Mouse (Mus musculus) heart, embryonic 13.5 days (tissue): ENCODE measurements around the gene Rnf212. TPM values are rescaled to one million over a fixed set of nuclear protein-coding genes. Genes with fewer than 3 reads are reported as not detected.

Experiments
- ATAC-seq: fragments of 200-750 bp; cut with Nextera tagmentation; 2 replicates; pipeline ENCODE4 v1.8.0; 2017; ENCODE audit warnings: moderate TSS enrichment; ENCODE audit not compliant: insufficient number of reproducible peaks, low FRiP score, low TSS enrichment; ENCODE audit errors: extremely low read depth
- H3K27ac ChIP-seq: fragments of 300-500 bp; sonication (generic); replicated peaks from 2 replicates; pipeline ENCODE4 v1.5.1; 2015; ENCODE audit warnings: moderate library complexity, mild to moderate bottlenecking, inconsistent platforms
- H3K27me3 ChIP-seq: fragments of 300-500 bp; sonication (generic); replicated peaks from 2 replicates; pipeline ENCODE4 v1.6.1; 2015; ENCODE audit warnings: mild to moderate bottlenecking, inconsistent platforms
- H3K36me3 ChIP-seq: fragments of 300-500 bp; sonication (generic); 2 replicates; pipeline ENCODE4 v1.6.1; 2015; ENCODE audit warnings: mild to moderate bottlenecking, inconsistent platforms
- H3K4me1 ChIP-seq: fragments of 300-500 bp; sonication (generic); 2 replicates; pipeline ENCODE4 v1.6.1; 2015; ENCODE audit warnings: inconsistent platforms
- H3K4me2 ChIP-seq: fragments of 300-500 bp; sonication (generic); 2 replicates; pipeline ENCODE4 v1.6.1; 2015; ENCODE audit warnings: inconsistent platforms, mild to moderate bottlenecking, moderate library complexity
- H3K4me3 ChIP-seq: fragments of 300-500 bp; sonication (generic); 2 replicates; pipeline ENCODE4 v1.5.1; 2015; ENCODE audit warnings: moderate library complexity, mild to moderate bottlenecking, inconsistent platforms
- H3K9ac ChIP-seq: fragments of 300-500 bp; sonication (generic); 2 replicates; pipeline ENCODE4 v1.6.1; 2015; ENCODE audit warnings: inconsistent platforms, mild to moderate bottlenecking, moderate library complexity
- H3K9me3 ChIP-seq: fragments of 300-500 bp; sonication (generic); 2 replicates; pipeline ENCODE4 v1.6.1; 2016; ENCODE audit warnings: inconsistent platforms
- WGBS: fragments of 180-500 bp; shearing (Covaris S2); methylation state at CpG from one replicate; pipeline ENCODE4 v1.1.7; 2015; ENCODE audit warnings: mixed read lengths; 5-methylcytosine and 5-hydroxymethylcytosine counted together
- polyA plus RNA-seq: library from polyadenylated mRNA; unstranded; fragments of >200 nt; fragmentation: Nextera tagmentation; extraction: Ambion mirVana; gene quantifications from 2 replicates; pipeline ENCODE4 v1.2.1, GENCODE M21; 2015

The Rnf212 gene
- polyA plus RNA-seq, 1 experiment from 2014 or later, result 0.29 TPM

GRCm38 (mm10) chr5:108743856-108744255, 30.9 kb downstream of the Rnf212 start:
- no peak overlapping the region for H3K4me3 ChIP-seq
- no peak for ATAC-seq
- H3K36me3 ChIP-seq, result no peaks in the 10 kb centered on the region
- no peaks in the 10 kb centered on the region for H3K27me3 ChIP-seq
- no peak overlapping the region for H3K27ac ChIP-seq
- H3K4me1 ChIP-seq, result no peaks in the 10 kb centered on the region
- WGBS, result 57% methylated on average over 2 of the region's 2 CpGs
- no peaks in the 10 kb centered on the region for H3K9me3 ChIP-seq
- no peak overlapping the region for H3K9ac ChIP-seq
- H3K4me2 ChIP-seq, result no peak overlapping the region

- Histone ChIP-seq H3K27ac (no peak overlapping the region), H3K27me3 (no peaks in the 10 kb centered on the region), H3K36me3 (no peaks in the 10 kb centered on the region), H3K9me3 (no peaks in the 10 kb centered on the region), H3K4me2 (no peak overlapping the region), H3K9ac (no peak overlapping the region), H3K4me3 (no peak overlapping the region), H3K4me1 (no peaks in the 10 kb centered on the region)
- ATAC-seq, result no peak
- 57% methylated on average over 2 of the region's 2 CpGs for WGBS
These were observed 32.2 kb downstream of the Rnf212 start for GRCm38 (mm10) chr5:108742596-108742995.

DNA sequence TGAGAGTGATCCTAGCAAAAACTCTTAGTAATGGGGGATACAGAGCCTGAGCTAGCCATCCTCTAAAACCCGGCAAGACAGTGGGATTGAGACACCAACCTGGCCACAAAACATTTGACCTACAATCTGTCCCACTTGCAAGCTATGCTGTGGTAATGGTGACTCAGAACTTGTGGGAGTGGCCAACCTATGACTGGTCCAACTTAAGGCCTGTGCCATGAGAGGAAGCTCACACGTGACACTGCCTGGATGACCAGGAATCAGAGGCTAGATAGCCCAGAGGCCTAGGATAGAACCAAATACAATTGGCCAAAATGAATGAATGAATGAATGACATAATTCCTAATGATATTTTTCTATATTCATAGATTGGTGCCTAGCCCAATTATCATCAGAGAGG, 32.9 kb downstream of the Rnf212 start:
- Histone ChIP-seq H3K9me3 (no peaks in the 10 kb centered on the region), H3K27me3 (no peaks in the 10 kb centered on the region), H3K4me1 (no peaks in the 10 kb centered on the region), H3K27ac (no peak overlapping the region), H3K36me3 (no peaks in the 10 kb centered on the region), H3K4me3 (no peak overlapping the region), H3K4me2 (no peak overlapping the region), H3K9ac (no peak overlapping the region)
- 59% methylated on average over 2 of the region's 2 CpGs for WGBS
- ATAC-seq, result no peak

DNA sequence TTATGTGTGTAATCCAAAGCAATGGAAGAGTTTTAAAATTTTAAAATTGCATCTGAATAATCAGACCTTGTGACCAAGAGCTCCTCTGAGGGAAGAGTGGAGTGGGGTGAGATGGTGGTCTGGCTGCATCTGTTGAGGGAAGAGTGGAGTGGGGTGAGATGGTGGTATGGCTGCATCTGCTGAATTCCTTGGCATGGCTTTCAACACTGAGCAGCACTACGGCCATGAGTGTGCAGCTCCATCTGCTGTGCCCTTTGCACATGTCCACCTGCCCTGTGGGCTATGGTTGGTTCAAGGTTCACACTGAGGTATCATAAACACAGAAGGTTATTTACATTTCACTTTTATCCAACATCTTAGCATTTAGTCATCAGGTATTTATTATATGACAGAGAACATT, 47.4 kb downstream of the Rnf212 start:
- peaks cover 4% of the 10 kb centered on the region; the same call in 1 of the 2 replicates for H3K4me1 ChIP-seq
- 86% methylated on average over 1 of the region's 1 CpGs for WGBS
- H3K4me3 ChIP-seq, result no peak overlapping the region
- no peaks in the 10 kb centered on the region for H3K36me3 ChIP-seq
- no peak overlapping the region for H3K27ac ChIP-seq
- no peaks in the 10 kb centered on the region for H3K27me3 ChIP-seq
- no peak overlapping the region for H3K4me2 ChIP-seq
- no peak overlapping the region for H3K9ac ChIP-seq
- no peak for ATAC-seq
- H3K9me3 ChIP-seq, result no peaks in the 10 kb centered on the region

DNA sequence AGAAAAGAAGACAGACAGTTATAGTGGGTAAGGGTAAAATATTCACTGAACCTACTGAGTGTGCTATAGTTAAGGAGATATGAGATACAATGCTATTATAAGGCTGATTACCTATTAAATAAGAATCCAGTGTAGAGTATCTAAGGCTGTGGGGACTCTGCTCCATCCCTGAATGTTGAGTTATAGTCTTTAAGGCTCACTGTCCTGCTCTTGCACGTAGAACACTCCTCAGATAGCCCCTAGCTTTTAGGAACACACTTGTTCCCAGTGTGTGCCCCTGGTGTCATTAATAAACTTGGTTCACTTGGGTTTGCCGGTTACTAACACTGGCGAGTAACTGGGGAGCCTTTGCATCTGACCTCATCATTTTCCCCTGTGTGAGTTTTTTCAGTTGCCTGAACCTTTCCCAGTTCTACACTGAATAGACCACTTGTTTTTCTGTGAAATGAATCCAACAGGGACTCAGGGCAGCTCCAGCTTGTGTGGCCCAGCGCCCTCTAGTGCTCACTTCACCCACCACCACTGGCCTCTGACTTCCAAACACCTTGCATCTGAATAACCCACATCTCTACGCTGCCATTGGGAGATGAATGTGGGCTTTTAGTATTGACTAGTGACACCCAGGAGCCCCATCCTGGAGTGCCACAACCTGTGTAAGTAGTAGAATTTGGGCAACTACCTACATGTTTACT, 48.1 kb downstream of the Rnf212 start:
- H3K9ac ChIP-seq, result no peak overlapping the region
- H3K4me3 ChIP-seq, result no peak overlapping the region
- H3K27me3 ChIP-seq, result no peaks in the 10 kb centered on the region
- H3K9me3 ChIP-seq, result no peaks in the 10 kb centered on the region
- peaks cover 4% of the 10 kb centered on the region; the same call in 1 of the 2 replicates for H3K4me1 ChIP-seq
- no peak overlapping the region for H3K27ac ChIP-seq
- WGBS, result 23% methylated on average over 5 of the region's 5 CpGs
- no peaks in the 10 kb centered on the region for H3K36me3 ChIP-seq
- no peak overlapping the region for H3K4me2 ChIP-seq
- no peak for ATAC-seq

GRCm38 (mm10) chr5:108724006-108724405, 50.8 kb downstream of the Rnf212 start:
- Histone ChIP-seq H3K9ac (no peak overlapping the region), H3K9me3 (no peaks in the 10 kb centered on the region), H3K4me1 (peaks cover 11% of the 10 kb centered on the region), H3K36me3 (no peaks in the 10 kb centered on the region), H3K27me3 (no peaks in the 10 kb centered on the region), H3K27ac (no peak overlapping the region), H3K4me2 (no peak overlapping the region), H3K4me3 (no peak overlapping the region)
- no peak for ATAC-seq
- 24% methylated on average over 2 of the region's 2 CpGs for WGBS

DNA sequence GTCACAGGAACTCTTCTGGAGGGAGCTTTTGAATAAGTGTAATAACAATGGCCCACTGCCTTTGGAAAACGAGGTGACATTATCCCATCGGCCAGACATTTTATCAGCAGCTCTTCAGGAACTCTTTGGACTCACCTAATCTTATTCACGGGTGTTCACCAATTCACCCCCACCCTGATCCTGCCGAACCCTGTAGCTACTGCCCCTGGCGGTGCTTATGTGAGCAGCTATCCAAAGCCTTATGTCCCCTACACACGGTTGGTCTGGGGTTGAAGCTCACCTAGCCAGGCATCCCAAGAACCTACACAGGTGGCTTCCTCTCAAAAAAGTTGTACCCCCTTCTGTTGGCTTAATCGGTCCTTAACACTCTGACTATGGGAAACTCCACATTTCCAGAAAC, 55.0 kb downstream of the Rnf212 start:
- H3K27me3 ChIP-seq, result no peaks in the 10 kb centered on the region
- no peak overlapping the region for H3K4me3 ChIP-seq
- peaks cover 27% of the 10 kb centered on the region for H3K4me1 ChIP-seq
- no peak overlapping the region for H3K4me2 ChIP-seq
- no peak overlapping the region for H3K27ac ChIP-seq
- H3K9me3 ChIP-seq, result no peaks in the 10 kb centered on the region
- 46% methylated on average over 7 of the region's 7 CpGs for WGBS
- no peak overlapping the region for H3K9ac ChIP-seq
- ATAC-seq, result no peak
- no peaks in the 10 kb centered on the region for H3K36me3 ChIP-seq

- Histone ChIP-seq H3K9me3 (no peaks in the 10 kb centered on the region), H3K4me2 (no peak overlapping the region), H3K27ac (peak overlapping the region; percentile 53; the same call in 1 of the 2 replicates), H3K4me1 (peaks cover 33% of the 10 kb centered on the region), H3K36me3 (no peaks in the 10 kb centered on the region), H3K4me3 (no peak overlapping the region), H3K27me3 (no peaks in the 10 kb centered on the region), H3K9ac (no peak overlapping the region)
- WGBS, result 41% methylated on average over 4 of the region's 4 CpGs
- ATAC-seq, result no peak
These were observed 56.7 kb downstream of the Rnf212 start for GRCm38 (mm10) chr5:108718051-108718450.

DNA sequence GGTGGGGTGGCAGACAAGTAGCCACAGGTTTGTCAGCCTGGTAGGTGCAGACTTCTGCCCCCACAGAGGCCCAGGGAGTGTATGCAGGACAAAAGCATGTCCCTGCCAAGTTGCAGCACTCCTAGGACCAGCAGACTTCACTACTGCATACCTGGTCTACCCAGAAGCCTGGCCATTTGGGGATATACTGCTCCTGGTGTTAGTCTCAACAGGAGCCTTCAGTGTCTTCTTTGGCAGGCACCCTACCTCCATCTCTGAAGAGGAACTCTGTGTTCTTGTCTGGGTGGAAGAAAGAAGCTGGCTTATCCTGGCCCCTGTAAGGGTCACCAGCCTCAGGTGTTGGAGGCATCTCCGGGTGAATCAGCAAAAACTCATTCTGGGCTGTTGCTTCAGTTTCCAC, 58.8 kb downstream of the Rnf212 start:
- Histone ChIP-seq H3K4me2 (no peak overlapping the region), H3K27me3 (no peaks in the 10 kb centered on the region), H3K9me3 (no peaks in the 10 kb centered on the region), H3K9ac (no peak overlapping the region), H3K36me3 (no peaks in the 10 kb centered on the region), H3K27ac (no peak overlapping the region), H3K4me3 (no peak overlapping the region), H3K4me1 (peaks cover 33% of the 10 kb centered on the region)
- 76% methylated on average over 1 of the region's 1 CpGs for WGBS
- no peak for ATAC-seq

GRCm38 (mm10) chr5:108714149-108714548, 60.6 kb downstream of the Rnf212 start:
- no peak overlapping the region for H3K4me2 ChIP-seq
- no peak for ATAC-seq
- H3K9me3 ChIP-seq, result no peaks in the 10 kb centered on the region
- 0 out of 2 replicates have a peak overlapping the region, but pooled peaks have one; percentile 14 for H3K9ac ChIP-seq
- H3K4me1 ChIP-seq, result peaks cover 32% of the 10 kb centered on the region
- H3K27ac ChIP-seq, result peak overlapping the region; percentile 65
- no peak overlapping the region for H3K4me3 ChIP-seq
- WGBS, result 54% methylated on average over 6 of the region's 6 CpGs
- no peaks in the 10 kb centered on the region for H3K27me3 ChIP-seq
- H3K36me3 ChIP-seq, result no peaks in the 10 kb centered on the region

- peak overlapping the region; percentile 65 for H3K27ac ChIP-seq
- H3K27me3 ChIP-seq, result no peaks in the 10 kb centered on the region
- ATAC-seq, result no peak
- H3K4me2 ChIP-seq, result no peak overlapping the region
- no peak overlapping the region for H3K9ac ChIP-seq
- H3K4me1 ChIP-seq, result peaks cover 33% of the 10 kb centered on the region
- H3K4me3 ChIP-seq, result no peak overlapping the region
- H3K36me3 ChIP-seq, result 0 out of 2 replicates have a peak, but pooled peaks cover 1% of the 10 kb centered on the region
- H3K9me3 ChIP-seq, result no peaks in the 10 kb centered on the region
These were observed 61.1 kb downstream of the Rnf212 start for GRCm38 (mm10) chr5:108713691-108714090.

DNA sequence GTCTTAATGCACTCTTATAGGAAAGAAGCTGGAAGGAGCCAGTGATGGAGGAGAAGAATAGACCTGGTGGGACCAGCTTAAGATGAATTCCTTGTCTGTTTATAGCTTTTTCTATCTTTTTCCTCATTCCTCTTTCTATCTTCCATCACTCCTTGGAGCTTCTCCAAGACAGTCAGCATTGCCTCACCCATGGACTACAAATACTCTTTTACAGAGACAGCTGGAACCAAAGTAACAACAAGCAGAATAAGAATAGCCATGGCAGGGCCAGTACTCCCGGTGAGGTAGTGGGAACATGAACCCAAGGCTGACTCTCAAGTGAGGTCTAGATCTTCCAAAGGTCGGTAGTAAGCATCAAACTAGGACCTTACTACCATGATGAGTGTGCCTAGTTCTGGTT, 61.7 kb downstream of the Rnf212 start:
- Histone ChIP-seq H3K27me3 (no peaks in the 10 kb centered on the region), H3K36me3 (peaks cover 7% of the 10 kb centered on the region; the same call in 1 of the 2 replicates), H3K4me3 (no peak overlapping the region), H3K9me3 (no peaks in the 10 kb centered on the region), H3K27ac (peak overlapping the region; percentile 65; the same call in 1 of the 2 replicates), H3K4me2 (no peak overlapping the region), H3K9ac (no peak overlapping the region), H3K4me1 (peaks cover 33% of the 10 kb centered on the region)
- no peak for ATAC-seq
- WGBS, result 79% methylated on average over 2 of the region's 2 CpGs
